Mouse (Mus musculus): ENCODE measurements around the gene H2-T23. TPM values are rescaled to one million over a fixed set of nuclear protein-coding genes. Genes with fewer than 3 reads are reported as not detected.

H2-T23 gene
- polyA plus RNA-seq, 1 experiment from 2014 or later, result 6.2 TPM

GRCm38 (mm10) chr17:36025901-36026300 is 6.8 kb downstream of the H2-T23 start:
- Histone ChIP-seq H3K4me1 (replicated peaks; ENCODE audit: control insufficient read depth, insufficient read depth, low read length) (no peaks in the 10 kb centered on the region), H3K4me2 (ENCODE audit: low read length) (no peak overlapping the region), H3K4me3 (replicated peaks; ENCODE audit: low read length) (no peak overlapping the region), H3K36me3 (ENCODE audit: control insufficient read depth, insufficient read depth) (no peaks in the 10 kb centered on the region), H3K9ac (replicated peaks; ENCODE audit: low read depth, low read length) (no peak overlapping the region), H3K27ac (ENCODE audit: low read length) (no peak overlapping the region), H3K27me3 (replicated peaks; ENCODE audit: control insufficient read depth, insufficient read depth, low read length) (no peaks in the 10 kb centered on the region), H3K9me3 (ENCODE audit: control insufficient read depth, low read length) (no peaks in the 10 kb centered on the region)
- WGBS, result 92% methylated on average over 4 of the region's 4 CpGs
- ATAC-seq, result no peak

DNA sequence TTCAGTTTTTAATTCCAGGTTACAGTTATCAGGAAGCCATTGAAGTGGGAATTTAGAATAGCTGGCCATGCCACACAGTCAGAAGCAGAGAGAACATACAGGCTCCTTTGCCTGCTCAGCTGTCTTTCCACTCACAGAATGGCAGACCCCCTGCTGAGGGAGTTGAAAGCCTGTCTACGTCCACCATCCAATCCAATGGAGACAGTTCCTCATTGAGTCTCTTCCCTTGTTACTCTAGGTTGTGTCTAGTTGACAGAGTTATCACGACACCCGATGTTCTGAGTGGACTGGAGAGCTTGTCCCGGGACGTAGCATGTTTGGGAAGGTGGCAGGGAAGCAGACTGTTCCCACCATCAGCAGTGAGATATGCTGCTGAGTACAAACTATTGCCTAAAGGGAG is 7.5 kb downstream of the H2-T23 start:
- Histone ChIP-seq H3K27ac (ENCODE audit: low read length) (no peak overlapping the region), H3K4me1 (replicated peaks; ENCODE audit: control insufficient read depth, insufficient read depth, low read length) (no peaks in the 10 kb centered on the region), H3K36me3 (ENCODE audit: control insufficient read depth, insufficient read depth) (no peaks in the 10 kb centered on the region), H3K27me3 (replicated peaks; ENCODE audit: control insufficient read depth, insufficient read depth, low read length) (no peaks in the 10 kb centered on the region), H3K9ac (replicated peaks; ENCODE audit: low read depth, low read length) (no peak overlapping the region), H3K4me3 (replicated peaks; ENCODE audit: low read length) (no peak overlapping the region), H3K4me2 (ENCODE audit: low read length) (no peak overlapping the region), H3K9me3 (ENCODE audit: control insufficient read depth, low read length) (no peaks in the 10 kb centered on the region)
- 64% methylated on average over 5 of the region's 5 CpGs for WGBS
- ATAC-seq, result no peak

GRCm38 (mm10) chr17:36023710-36024654 is 8.7 kb downstream of the H2-T23 start:
- no peaks in the 10 kb centered on the region for H3K36me3 ChIP-seq (ENCODE audit: control insufficient read depth, insufficient read depth)
- H3K4me2 ChIP-seq (ENCODE audit: low read length), result no peak overlapping the region
- H3K4me3 ChIP-seq (replicated peaks; ENCODE audit: low read length), result no peak overlapping the region
- H3K9ac ChIP-seq (replicated peaks; ENCODE audit: low read depth, low read length), result no peak overlapping the region
- no peak for ATAC-seq
- H3K27me3 ChIP-seq (replicated peaks; ENCODE audit: control insufficient read depth, insufficient read depth, low read length), result no peaks in the 10 kb centered on the region
- H3K27ac ChIP-seq (ENCODE audit: low read length), result no peak overlapping the region
- WGBS, result 63% methylated on average over 9 of the region's 9 CpGs
- H3K4me1 ChIP-seq (replicated peaks; ENCODE audit: control insufficient read depth, insufficient read depth, low read length), result no peaks in the 10 kb centered on the region
- no peaks in the 10 kb centered on the region for H3K9me3 ChIP-seq (ENCODE audit: control insufficient read depth, low read length)

- H3K36me3 ChIP-seq (ENCODE audit: control insufficient read depth, insufficient read depth), result no peaks in the 10 kb centered on the region
- no peak overlapping the region for H3K4me2 ChIP-seq (ENCODE audit: low read length)
- H3K27ac ChIP-seq (ENCODE audit: low read length), result no peak overlapping the region
- no peaks in the 10 kb centered on the region for H3K4me1 ChIP-seq (replicated peaks; ENCODE audit: control insufficient read depth, insufficient read depth, low read length)
- no peak for ATAC-seq
- no peak overlapping the region for H3K4me3 ChIP-seq (replicated peaks; ENCODE audit: low read length)
- no peaks in the 10 kb centered on the region for H3K9me3 ChIP-seq (ENCODE audit: control insufficient read depth, low read length)
- no peak overlapping the region for H3K9ac ChIP-seq (replicated peaks; ENCODE audit: low read depth, low read length)
- H3K27me3 ChIP-seq (replicated peaks; ENCODE audit: control insufficient read depth, insufficient read depth, low read length), result no peaks in the 10 kb centered on the region
- 92% methylated on average over 6 of the region's 6 CpGs for WGBS
These were observed 9.7 kb downstream of the H2-T23 start for GRCm38 (mm10) chr17:36022922-36023321.

- Histone ChIP-seq H3K9ac (replicated peaks; ENCODE audit: low read depth, low read length) (no peak overlapping the region), H3K4me1 (replicated peaks; ENCODE audit: control insufficient read depth, insufficient read depth, low read length) (no peaks in the 10 kb centered on the region), H3K4me3 (replicated peaks; ENCODE audit: low read length) (no peak overlapping the region), H3K27me3 (replicated peaks; ENCODE audit: control insufficient read depth, insufficient read depth, low read length) (no peaks in the 10 kb centered on the region), H3K9me3 (ENCODE audit: control insufficient read depth, low read length) (no peaks in the 10 kb centered on the region), H3K4me2 (ENCODE audit: low read length) (no peak overlapping the region), H3K36me3 (ENCODE audit: control insufficient read depth, insufficient read depth) (no peaks in the 10 kb centered on the region), H3K27ac (ENCODE audit: low read length) (no peak overlapping the region)
- no peak for ATAC-seq
- WGBS, result 94% methylated on average over 9 of the region's 9 CpGs
These were observed 10.6 kb downstream of the H2-T23 start for GRCm38 (mm10) chr17:36022098-36022497.

- WGBS, result 89% methylated on average over 1 of the region's 1 CpGs
- Histone ChIP-seq H3K27me3 (replicated peaks; ENCODE audit: control insufficient read depth, insufficient read depth, low read length) (no peaks in the 10 kb centered on the region), H3K27ac (ENCODE audit: low read length) (no peak overlapping the region), H3K9me3 (ENCODE audit: control insufficient read depth, low read length) (no peaks in the 10 kb centered on the region), H3K4me2 (ENCODE audit: low read length) (no peak overlapping the region), H3K4me1 (replicated peaks; ENCODE audit: control insufficient read depth, insufficient read depth, low read length) (no peaks in the 10 kb centered on the region), H3K9ac (replicated peaks; ENCODE audit: low read depth, low read length) (no peak overlapping the region), H3K36me3 (ENCODE audit: control insufficient read depth, insufficient read depth) (no peaks in the 10 kb centered on the region), H3K4me3 (replicated peaks; ENCODE audit: low read length) (no peak overlapping the region)
- no peak for ATAC-seq
These were observed 11.3 kb downstream of the H2-T23 start for GRCm38 (mm10) chr17:36021309-36021708.

DNA sequence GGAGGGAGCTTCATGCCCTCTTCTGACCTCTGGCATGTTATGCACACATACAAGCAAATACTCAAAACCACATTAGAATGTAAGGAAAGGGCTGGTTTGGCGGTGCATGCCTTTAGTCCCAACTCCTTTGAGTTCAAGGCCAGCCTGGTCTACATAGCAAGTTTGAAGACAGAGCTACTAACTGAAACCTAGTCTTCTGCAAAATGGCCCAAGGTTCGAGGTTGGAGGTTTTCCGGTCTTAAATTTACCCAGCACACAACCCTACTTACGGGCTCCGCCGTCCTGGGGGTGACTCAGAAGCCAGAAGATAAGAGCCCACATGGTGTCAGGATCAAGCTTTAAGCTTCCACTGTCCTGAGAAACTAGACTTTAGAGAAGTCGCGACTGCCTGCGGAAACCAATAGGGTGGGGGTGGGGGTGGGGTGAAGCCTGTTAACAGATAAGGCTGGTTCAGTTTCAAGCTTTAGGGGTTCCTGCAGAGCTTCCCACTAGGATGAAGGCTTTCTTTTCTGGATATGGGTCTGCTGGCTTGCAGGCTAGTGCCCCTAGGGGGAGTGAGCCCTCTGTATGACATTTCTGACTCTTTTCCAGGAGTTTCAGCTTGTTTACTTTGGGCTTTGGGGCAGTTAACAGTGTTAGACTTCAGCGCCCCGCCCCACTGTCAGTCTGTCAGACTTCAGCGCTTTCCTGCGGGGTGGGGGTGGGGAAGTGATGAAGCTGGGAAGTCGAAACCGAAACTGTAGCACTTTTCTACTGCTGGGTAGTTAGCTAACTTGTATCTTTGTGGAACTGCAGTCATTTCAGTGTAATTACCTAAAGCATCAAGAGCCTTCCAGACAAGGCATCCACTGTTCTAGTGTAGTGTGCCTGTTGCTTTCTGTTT is 12.2 kb downstream of the H2-T23 start, which contains the start of gene H2-T24:
TSS of gene H2-T24 (minus strand) at position 370 of the 883 bp plus-strand sequence.
- Histone ChIP-seq H3K36me3 (ENCODE audit: control insufficient read depth, insufficient read depth) (peaks cover 4% of the 10 kb centered on the region), H3K27me3 (replicated peaks; ENCODE audit: control insufficient read depth, insufficient read depth, low read length) (no peaks in the 10 kb centered on the region), H3K9ac (replicated peaks; ENCODE audit: low read depth, low read length) (no peak within 1 kb of the TSS), H3K4me1 (replicated peaks; ENCODE audit: control insufficient read depth, insufficient read depth, low read length) (no peaks in the 10 kb centered on the region), H3K9me3 (ENCODE audit: control insufficient read depth, low read length) (no peaks in the 10 kb centered on the region), H3K4me3 (replicated peaks; ENCODE audit: low read length) (no peak within 1 kb of the TSS), H3K27ac (ENCODE audit: low read length) (no peak within 1 kb of the TSS), H3K4me2 (ENCODE audit: low read length) (no peak within 1 kb of the TSS)
- 41% methylated on average over 15 of the region's 15 CpGs for WGBS
- ATAC-seq, result no peak

DNA sequence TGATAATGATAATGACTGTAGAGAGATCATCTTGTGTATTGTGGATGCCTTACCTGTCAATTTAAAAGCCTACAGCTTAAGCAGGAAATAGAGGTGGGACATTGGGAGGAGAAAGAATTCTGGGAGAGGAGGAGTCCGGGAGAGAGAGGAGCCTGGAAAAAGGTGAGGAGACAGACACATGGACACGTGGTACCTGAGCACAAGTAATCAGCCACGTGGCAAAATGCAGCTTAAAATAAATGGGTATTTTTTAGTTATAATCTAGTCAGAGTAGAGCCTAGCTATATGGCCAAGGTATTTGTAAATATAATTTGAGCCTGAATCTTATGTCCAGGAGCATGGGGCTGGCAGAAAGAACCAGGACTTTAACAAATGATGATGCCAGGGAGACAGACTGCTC is 13.1 kb downstream of the H2-T23 start:
- no peaks in the 10 kb centered on the region for H3K27me3 ChIP-seq (replicated peaks; ENCODE audit: control insufficient read depth, insufficient read depth, low read length)
- ATAC-seq, result no peak
- 61% methylated on average over 3 of the region's 3 CpGs for WGBS

GRCm38 (mm10) chr17:36018979-36019378 is 13.7 kb downstream of the H2-T23 start:
- Histone ChIP-seq H3K4me3 (replicated peaks; ENCODE audit: low read length) (no peak overlapping the region), H3K9me3 (ENCODE audit: control insufficient read depth, low read length) (no peaks in the 10 kb centered on the region), H3K4me2 (ENCODE audit: low read length) (no peak overlapping the region), H3K4me1 (replicated peaks; ENCODE audit: control insufficient read depth, insufficient read depth, low read length) (no peaks in the 10 kb centered on the region), H3K9ac (replicated peaks; ENCODE audit: low read depth, low read length) (no peak overlapping the region), H3K36me3 (ENCODE audit: control insufficient read depth, insufficient read depth) (peaks cover 11% of the 10 kb centered on the region), H3K27me3 (replicated peaks; ENCODE audit: control insufficient read depth, insufficient read depth, low read length) (no peaks in the 10 kb centered on the region), H3K27ac (ENCODE audit: low read length) (no peak overlapping the region)
- whole genome bisulfite sequencing, result 71% methylated on average over 2 of the region's 2 CpGs
- ATAC-seq, result no peak

More for the DNA sequence above, 13.1 kb downstream of the H2-T23 start:
- H3K36me3 ChIP-seq (ENCODE audit: control insufficient read depth, insufficient read depth), result peaks cover 7% of the 10 kb centered on the region
- H3K4me1 ChIP-seq (replicated peaks; ENCODE audit: control insufficient read depth, insufficient read depth, low read length), result no peaks in the 10 kb centered on the region
- H3K4me2 ChIP-seq (ENCODE audit: low read length), result no peak overlapping the region
- no peaks in the 10 kb centered on the region for H3K9me3 ChIP-seq (ENCODE audit: control insufficient read depth, low read length)
- no peak overlapping the region for H3K27ac ChIP-seq (ENCODE audit: low read length)
- H3K4me3 ChIP-seq (replicated peaks; ENCODE audit: low read length), result no peak overlapping the region
- no peak overlapping the region for H3K9ac ChIP-seq (replicated peaks; ENCODE audit: low read depth, low read length)

Data from forebrain, embryonic 16.5 days (tissue).